Mouse (Mus musculus): ENCODE measurements around the gene Angpt4. TPM values are rescaled to one million over a fixed set of nuclear protein-coding genes. Genes with fewer than 3 reads are reported as not detected.

Gene Angpt4
- polyA plus RNA-seq, 1 experiment from 2014 or later: 0.28 TPM

DNA sequence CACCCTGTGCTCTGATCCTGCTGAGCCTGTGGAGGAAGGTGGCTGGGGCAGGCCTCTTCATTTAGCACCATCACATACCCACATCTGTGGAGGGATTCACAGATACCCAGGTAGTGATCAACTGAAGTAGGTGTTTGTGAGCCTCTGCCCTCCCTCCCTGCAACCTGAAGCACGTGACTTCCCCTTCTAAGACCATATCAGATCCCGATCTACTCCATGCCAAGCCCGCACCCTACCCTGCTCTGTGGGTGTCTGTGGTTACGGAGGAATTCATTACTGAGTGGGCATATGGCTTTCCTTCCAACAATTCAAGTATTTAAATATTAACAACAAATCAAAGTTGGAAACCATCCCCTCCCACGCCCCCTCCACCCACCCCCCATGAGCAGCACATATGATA lies 52.3 kb downstream of the Angpt4 start:
- WGBS: 76% methylated on average over 5 of the region's 5 CpGs

GRCm38 (mm10) chr2:151964052-151964451 lies 53.0 kb downstream of the Angpt4 start:
- peaks cover 47% of the 10 kb centered on the region for H3K4me1 ChIP-seq
- peak overlapping the region; percentile 29 for H3K27ac ChIP-seq

More for the DNA sequence above, 52.3 kb downstream of the Angpt4 start:
- Histone ChIP-seq H3K4me3 (no peak overlapping the region), H3K4me2 (no peak overlapping the region), H3K27ac (peak overlapping the region; percentile 60; the same call in 1 of the 2 replicates), H3K9me3 (no peaks in the 10 kb centered on the region), H3K36me3 (0 out of 2 replicates have a peak, but pooled peaks cover 5% of the 10 kb centered on the region), H3K4me1 (peaks cover 43% of the 10 kb centered on the region), H3K9ac (no peak overlapping the region), H3K27me3 (no peaks in the 10 kb centered on the region)
- no peak for ATAC-seq (ENCODE audit: insufficient number of reproducible peaks, insufficient read depth, low FRiP score, low TSS enrichment, low read depth)

GRCm38 (mm10) chr2:151967176-151967750 lies 56.3 kb downstream of the Angpt4 start:
- Histone ChIP-seq H3K4me2 (no peak overlapping the region), H3K9me3 (no peaks in the 10 kb centered on the region), H3K9ac (no peak overlapping the region), H3K27ac (0 out of 2 replicates have a peak overlapping the region, but pooled peaks have one; percentile 5), H3K4me1 (peaks cover 58% of the 10 kb centered on the region), H3K27me3 (peaks cover 9% of the 10 kb centered on the region; the same call in 1 of the 2 replicates), H3K4me3 (no peak overlapping the region), H3K36me3 (peaks cover 23% of the 10 kb centered on the region)
- WGBS: 19% methylated on average over 9 of the region's 9 CpGs
- ATAC-seq (ENCODE audit: insufficient number of reproducible peaks, insufficient read depth, low FRiP score, low TSS enrichment, low read depth): no peak

More at GRCm38 (mm10) chr2:151964052-151964451, 53.0 kb downstream of the Angpt4 start:
- ATAC-seq (ENCODE audit: insufficient number of reproducible peaks, insufficient read depth, low FRiP score, low TSS enrichment, low read depth): no peak
- Histone ChIP-seq H3K9ac (no peak overlapping the region), H3K9me3 (no peaks in the 10 kb centered on the region), H3K36me3 (peaks cover 10% of the 10 kb centered on the region; the same call in 1 of the 2 replicates), H3K4me3 (no peak overlapping the region), H3K4me2 (no peak overlapping the region), H3K27me3 (no peaks in the 10 kb centered on the region)
- 7% methylated on average over 9 of the region's 9 CpGs for WGBS

GRCm38 (mm10) chr2:151967792-151968191 lies 56.8 kb downstream of the Angpt4 start:
- WGBS: 69% methylated on average over 2 of the region's 2 CpGs
- peaks cover 14% of the 10 kb centered on the region for H3K27me3 ChIP-seq
- H3K9me3 ChIP-seq: no peaks in the 10 kb centered on the region
- H3K9ac ChIP-seq: no peak overlapping the region
- no peak for ATAC-seq (ENCODE audit: insufficient number of reproducible peaks, insufficient read depth, low FRiP score, low TSS enrichment, low read depth)
- H3K36me3 ChIP-seq: peaks cover 23% of the 10 kb centered on the region
- H3K4me1 ChIP-seq: peaks cover 57% of the 10 kb centered on the region
- H3K4me2 ChIP-seq: no peak overlapping the region
- no peak overlapping the region for H3K4me3 ChIP-seq
- 0 out of 2 replicates have a peak overlapping the region, but pooled peaks have one; percentile 5 for H3K27ac ChIP-seq

GRCm38 (mm10) chr2:151968451-151968850 lies 57.4 kb downstream of the Angpt4 start:
- Histone ChIP-seq H3K4me3 (no peak overlapping the region), H3K36me3 (peaks cover 23% of the 10 kb centered on the region), H3K27me3 (peaks cover 21% of the 10 kb centered on the region), H3K9me3 (no peaks in the 10 kb centered on the region), H3K4me2 (no peak overlapping the region), H3K4me1 (peaks cover 57% of the 10 kb centered on the region), H3K27ac (no peak overlapping the region), H3K9ac (no peak overlapping the region)
- WGBS: 83% methylated on average over 8 of the region's 8 CpGs
- no peak for ATAC-seq (ENCODE audit: insufficient number of reproducible peaks, insufficient read depth, low FRiP score, low TSS enrichment, low read depth)

DNA sequence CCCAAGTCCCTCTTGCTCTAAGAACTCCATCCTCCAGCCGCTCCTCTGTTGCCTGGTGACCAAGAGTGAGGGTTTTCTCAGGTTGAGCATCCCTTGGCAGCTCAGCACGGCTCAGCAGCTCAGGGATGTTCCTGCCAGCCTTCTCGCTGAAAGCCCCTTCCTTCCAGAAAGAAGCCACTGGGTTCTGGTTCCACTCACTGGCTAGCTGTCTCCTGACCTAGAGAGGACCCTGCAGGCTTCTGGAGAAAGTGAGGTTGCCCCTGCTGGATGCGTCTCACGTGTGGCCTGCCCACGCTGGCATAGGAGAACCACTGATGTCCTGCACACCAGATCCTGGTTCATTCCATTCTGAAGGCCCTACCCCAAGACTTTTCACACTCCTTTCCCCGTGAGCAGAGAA lies 58.0 kb downstream of the Angpt4 start:
- Histone ChIP-seq H3K4me2 (no peak overlapping the region), H3K36me3 (peaks cover 23% of the 10 kb centered on the region), H3K4me1 (peaks cover 57% of the 10 kb centered on the region), H3K27ac (no peak overlapping the region), H3K4me3 (no peak overlapping the region), H3K27me3 (peaks cover 26% of the 10 kb centered on the region), H3K9me3 (no peaks in the 10 kb centered on the region), H3K9ac (no peak overlapping the region)
- WGBS: 95% methylated on average over 7 of the region's 7 CpGs
- ATAC-seq (ENCODE audit: insufficient number of reproducible peaks, insufficient read depth, low FRiP score, low TSS enrichment, low read depth): no peak

DNA sequence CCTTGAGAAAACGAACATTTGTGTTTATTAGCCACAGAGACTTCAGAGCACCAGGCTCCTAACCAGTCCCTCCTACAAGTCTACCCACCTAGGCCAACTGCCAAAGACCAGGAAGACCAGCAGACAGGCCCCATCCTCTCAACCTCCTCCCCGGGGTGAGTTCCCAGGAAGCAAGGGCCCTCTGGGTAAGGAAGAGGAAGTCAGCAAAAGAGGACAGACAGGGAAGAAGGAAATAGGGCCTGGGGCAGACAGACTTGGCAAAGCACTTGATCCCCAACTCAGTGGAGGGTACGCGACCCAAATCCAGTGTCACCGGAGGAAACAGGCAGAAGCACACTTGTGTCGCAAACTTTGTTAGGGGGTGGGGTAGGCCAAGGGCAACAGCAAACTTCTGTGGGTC lies 58.4 kb downstream of the Angpt4 start:
- peaks cover 57% of the 10 kb centered on the region for H3K4me1 ChIP-seq
- no peak overlapping the region for H3K4me2 ChIP-seq
- H3K36me3 ChIP-seq: peaks cover 23% of the 10 kb centered on the region
- H3K4me3 ChIP-seq: no peak overlapping the region
- H3K27me3 ChIP-seq: peaks cover 30% of the 10 kb centered on the region
- no peak overlapping the region for H3K9ac ChIP-seq
- H3K9me3 ChIP-seq: no peaks in the 10 kb centered on the region
- no peak for ATAC-seq (ENCODE audit: insufficient number of reproducible peaks, insufficient read depth, low FRiP score, low TSS enrichment, low read depth)
- WGBS: 92% methylated on average over 6 of the region's 6 CpGs
- no peak overlapping the region for H3K27ac ChIP-seq

DNA sequence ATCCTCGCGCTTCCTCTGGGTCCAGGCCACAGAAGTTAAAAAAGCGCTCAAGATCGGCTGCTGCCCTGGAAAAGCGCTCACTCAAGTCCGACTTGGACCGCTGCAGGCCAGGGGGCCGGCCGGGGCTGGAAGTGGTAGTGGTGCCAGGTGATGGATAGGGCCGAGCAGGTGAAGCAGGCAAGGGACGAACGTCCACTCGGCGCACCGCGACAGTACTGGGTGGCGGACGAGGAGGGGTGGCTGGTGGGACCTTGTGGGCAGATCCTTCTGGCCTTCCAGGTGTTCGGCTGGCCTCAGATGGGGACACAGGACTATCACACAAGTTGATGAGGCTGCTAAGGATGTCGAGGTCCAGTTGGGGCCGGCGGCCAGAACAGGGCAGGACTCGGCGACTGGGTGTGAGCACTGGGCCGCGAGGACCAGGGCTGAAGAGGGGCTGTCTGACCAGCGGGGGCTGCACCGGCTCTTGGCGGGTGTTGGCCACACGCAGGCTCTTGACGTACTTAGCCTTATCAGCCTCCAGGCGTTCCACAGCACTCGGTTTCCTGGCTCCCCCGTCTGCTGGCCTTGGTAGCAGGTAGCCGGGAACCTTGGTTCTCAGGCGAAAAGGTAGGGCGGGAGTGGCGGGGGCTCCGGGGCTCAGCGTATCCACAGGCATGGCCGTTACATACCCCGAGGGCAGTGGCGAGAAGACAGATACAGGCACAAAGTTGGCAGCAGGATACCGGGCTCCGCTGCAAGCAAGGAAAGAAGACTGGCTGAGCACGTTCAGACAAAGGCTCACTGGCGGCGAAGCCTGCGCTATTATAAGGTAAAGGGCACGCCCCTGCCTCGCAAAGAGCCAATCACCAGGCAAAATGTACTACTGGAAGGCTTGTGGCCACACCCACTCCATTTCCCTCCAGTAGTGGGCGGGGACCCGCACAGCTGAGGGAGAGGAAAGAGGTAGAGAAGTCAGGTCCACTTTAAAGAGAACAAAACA lies 59.5 kb downstream of the Angpt4 start:
- Histone ChIP-seq H3K4me3 (peak overlapping the region; percentile 41), H3K9ac (peak overlapping the region; percentile 70), H3K9me3 (no peaks in the 10 kb centered on the region), H3K4me1 (peaks cover 57% of the 10 kb centered on the region), H3K27ac (peak overlapping the region; percentile 79), H3K27me3 (peaks cover 39% of the 10 kb centered on the region), H3K4me2 (peak overlapping the region; percentile 71), H3K36me3 (peaks cover 23% of the 10 kb centered on the region)
- 46% methylated on average over 53 of the region's 53 CpGs for WGBS
- ATAC-seq (ENCODE audit: insufficient number of reproducible peaks, insufficient read depth, low FRiP score, low TSS enrichment, low read depth): peak; percentile 86

DNA sequence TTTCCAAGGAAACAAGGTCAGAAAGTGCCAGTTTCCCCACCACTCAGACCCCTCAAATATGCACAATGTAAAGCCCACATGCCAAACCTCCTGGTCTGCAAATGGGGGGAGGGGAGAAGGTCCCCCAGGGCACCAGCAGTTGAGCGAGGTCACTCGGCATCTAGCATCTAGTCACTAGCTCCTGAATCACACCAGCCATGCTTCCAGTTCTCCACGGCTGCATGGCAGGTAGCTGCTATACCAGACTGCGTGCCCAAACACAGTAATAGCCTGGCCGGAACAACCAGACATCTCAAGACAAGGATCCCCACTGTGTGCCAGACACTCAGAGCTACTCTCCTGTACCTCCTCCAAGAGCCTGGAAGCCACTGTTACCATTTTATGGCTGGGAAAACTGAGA lies 60.7 kb downstream of the Angpt4 start:
- Histone ChIP-seq H3K4me1 (peaks cover 57% of the 10 kb centered on the region), H3K4me3 (no peak overlapping the region), H3K4me2 (no peak overlapping the region), H3K9me3 (no peaks in the 10 kb centered on the region), H3K27me3 (peaks cover 39% of the 10 kb centered on the region), H3K9ac (no peak overlapping the region), H3K36me3 (peaks cover 23% of the 10 kb centered on the region), H3K27ac (no peak overlapping the region)
- 89% methylated on average over 5 of the region's 5 CpGs for WGBS
- no peak for ATAC-seq (ENCODE audit: insufficient number of reproducible peaks, insufficient read depth, low FRiP score, low TSS enrichment, low read depth)

GRCm38 (mm10) chr2:151972880-151973594 lies 62.0 kb downstream of the Angpt4 start:
- 23% methylated on average over 23 of the region's 23 CpGs for WGBS
- Histone ChIP-seq H3K9me3 (no peaks in the 10 kb centered on the region), H3K4me2 (peak overlapping the region; percentile 55), H3K27me3 (peaks cover 39% of the 10 kb centered on the region), H3K9ac (peak overlapping the region; percentile 44), H3K4me1 (peaks cover 53% of the 10 kb centered on the region), H3K27ac (peak overlapping the region; percentile 55; the same call in 1 of the 2 replicates), H3K36me3 (peaks cover 21% of the 10 kb centered on the region), H3K4me3 (peak overlapping the region; percentile 32)
- 0 out of 2 replicates have a peak, but pooled peaks have one; percentile 26 for ATAC-seq (ENCODE audit: insufficient number of reproducible peaks, insufficient read depth, low FRiP score, low TSS enrichment, low read depth)

Measured in embryonic facial prominence, embryonic 13.5 days (tissue).